Mouse (Mus musculus): ENCODE results near the gene Ttll4. TPM values are rescaled to one million over a fixed set of nuclear protein-coding genes. Genes with fewer than 3 reads are reported as not detected.

Ttll4 gene
- 18.3 and 26.3 TPM in 2 replicates for polyA plus RNA-seq (2012; rRNA removed; ENCODE audit: low replicate concordance)

DNA sequence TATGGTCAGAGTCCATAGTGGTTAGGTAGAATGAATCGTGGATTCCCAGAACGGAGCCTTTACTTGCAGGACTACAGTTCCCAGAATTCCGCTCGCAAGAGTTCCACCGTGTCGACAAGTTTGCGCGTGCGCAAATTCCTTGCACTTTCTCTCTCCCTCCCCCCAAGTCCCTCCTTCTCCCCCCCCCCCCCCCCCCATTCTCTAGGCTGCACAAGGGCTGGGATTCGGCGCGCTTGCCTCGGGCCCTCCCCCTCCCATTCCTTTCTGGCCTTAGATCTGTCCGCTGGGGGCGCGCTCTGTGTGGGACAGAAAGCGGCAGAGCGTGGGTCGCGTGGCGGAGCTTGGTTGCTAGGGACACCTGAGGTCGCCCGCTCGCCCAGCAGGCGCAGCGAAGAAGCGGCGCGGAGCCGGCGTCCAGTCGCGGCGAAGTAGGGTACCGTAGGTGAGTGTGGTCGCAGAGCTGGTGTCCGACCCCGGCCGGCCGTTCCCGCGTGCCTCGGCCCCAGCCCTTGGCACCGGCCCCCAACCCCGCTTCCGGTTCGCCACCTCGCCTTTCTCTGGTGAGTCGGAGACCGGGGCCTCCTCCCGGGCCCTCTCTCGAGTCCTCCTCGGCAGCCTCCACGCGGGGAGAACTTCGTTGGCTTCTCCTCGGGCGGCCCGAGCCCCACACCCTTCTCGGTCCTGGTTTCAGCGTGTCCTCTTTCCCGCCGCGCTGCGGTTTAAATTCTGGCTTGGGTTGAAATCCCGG, at the start of gene Ttll4:
Gene Ttll4, plus strand, starts transcription at position 298 of the 748 bp plus-strand sequence.

DNA sequence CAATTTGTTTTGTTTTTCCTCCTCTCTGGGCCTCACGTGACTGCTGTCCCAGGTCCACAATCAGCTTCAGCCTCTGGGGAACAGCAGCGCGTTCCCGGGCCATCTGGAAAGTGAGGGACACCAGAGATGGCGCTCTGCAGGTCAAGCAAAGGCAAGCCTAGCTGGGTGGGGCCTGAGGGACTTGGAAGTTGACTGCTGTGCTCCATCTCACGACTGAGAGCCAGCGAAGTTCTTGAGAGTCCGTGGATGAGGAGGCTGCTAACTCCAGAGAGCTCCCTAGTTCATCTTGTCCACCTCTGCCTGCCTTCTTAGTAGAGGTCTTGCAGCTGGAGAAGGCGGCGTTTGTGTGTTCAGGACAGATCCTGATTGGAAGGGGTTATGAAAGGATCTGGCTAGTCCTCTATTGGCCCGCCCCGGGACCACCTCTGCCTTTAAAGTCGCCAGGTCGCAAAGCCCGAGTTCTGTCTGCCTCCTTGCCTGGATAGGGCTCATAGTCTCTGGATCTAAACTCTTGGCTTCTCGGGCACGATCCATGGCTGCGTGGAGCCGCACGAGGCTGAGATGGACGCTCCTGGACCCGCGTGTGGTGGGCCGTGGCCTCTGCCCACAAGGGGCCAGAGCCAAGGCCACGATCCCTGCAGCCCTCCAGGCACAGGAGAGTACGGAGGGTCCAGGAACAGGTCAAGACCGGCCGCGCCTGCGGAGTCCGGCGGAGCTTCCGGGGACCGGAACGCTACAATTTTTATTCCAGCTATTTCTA, 51.7 kb downstream of the Ttll4 start, which contains the start of gene Cyp27a1:
Gene Cyp27a1, plus strand, starts transcription at position 476 of the 760 bp plus-strand sequence.

DNA sequence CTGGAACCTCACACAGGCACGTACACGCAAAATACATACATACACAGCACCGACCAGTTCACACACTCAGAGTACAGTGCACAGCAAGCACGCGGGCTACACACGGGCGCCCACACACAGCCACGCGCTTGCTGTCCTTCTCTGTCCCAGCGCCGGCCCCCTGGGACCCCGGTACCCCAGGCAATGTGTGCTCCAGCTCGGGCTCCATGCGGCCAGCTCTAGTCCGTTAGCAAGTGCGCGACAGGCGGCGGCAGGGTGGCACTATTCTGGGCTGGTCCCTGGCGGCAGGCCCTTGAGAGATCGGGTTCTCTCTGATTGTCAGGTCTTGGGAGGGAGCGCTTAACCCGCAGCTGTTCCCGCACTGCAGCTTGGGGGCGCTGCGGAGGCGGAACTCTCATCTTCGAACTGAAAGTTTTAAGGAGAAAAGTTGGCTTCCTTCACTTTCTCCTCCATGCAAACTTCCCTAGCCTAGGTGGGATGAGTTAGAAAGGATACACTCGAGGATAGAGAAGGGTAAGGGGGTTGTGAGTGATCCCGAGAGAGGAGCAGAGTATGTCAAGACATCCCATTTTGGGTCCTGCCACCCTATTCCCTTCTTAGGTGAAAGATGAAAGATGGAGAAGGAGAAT, 87.2 kb downstream of the Ttll4 start, which contains the start of gene Prkag3:
Gene Prkag3, minus strand, starts transcription at position 579 of the 629 bp plus-strand sequence.

Other genes starting within 250 kb of the Ttll4 start
- gene Cnot9, start 155.7 kb upstream of the Ttll4 start, polyA plus RNA-seq (2012; rRNA removed; ENCODE audit: low replicate concordance), result 14.1 and 28.1 TPM in 2 replicates
- gene Plcd4, start 118.9 kb upstream of the Ttll4 start, polyA plus RNA-seq (2012; rRNA removed; ENCODE audit: low replicate concordance), result 18.1 TPM in 1 of 2 replicates, not detected in the other
- 2.3 and 4.1 TPM in 2 replicates for gene Usp37, start 117.5 kb upstream of the Ttll4 start, polyA plus RNA-seq (2012; rRNA removed; ENCODE audit: low replicate concordance)
- gene Zfp142, start 73.5 kb upstream of the Ttll4 start, polyA plus RNA-seq (2012; rRNA removed; ENCODE audit: low replicate concordance), result 16.4 and 16.8 TPM in 2 replicates
- 15.4 and 35.9 TPM in 2 replicates for gene Bcs1l, start 73.5 kb upstream of the Ttll4 start, polyA plus RNA-seq (2012; rRNA removed; ENCODE audit: low replicate concordance)
- gene Rnf25, start 60.3 kb upstream of the Ttll4 start, polyA plus RNA-seq (2012; rRNA removed; ENCODE audit: low replicate concordance), result 36.2 and 68.0 TPM in 2 replicates
- gene Stk36, start 60.3 kb upstream of the Ttll4 start, polyA plus RNA-seq (2012; rRNA removed; ENCODE audit: low replicate concordance), result 3.5 and 4.7 TPM in 2 replicates
- 20.0 and 31.0 TPM in 2 replicates for gene Cyp27a1, start 51.8 kb downstream of the Ttll4 start, polyA plus RNA-seq (2012; rRNA removed; ENCODE audit: low replicate concordance)
- 0.22 and 22.5 TPM in 2 replicates for gene Prkag3, start 87.5 kb downstream of the Ttll4 start, polyA plus RNA-seq (2012; rRNA removed; ENCODE audit: low replicate concordance)
- gene Wnt6, start 110.1 kb downstream of the Ttll4 start, polyA plus RNA-seq (2012; rRNA removed; ENCODE audit: low replicate concordance), result 2.4 and 5.8 TPM in 2 replicates
- 2.9 and 5.3 TPM in 2 replicates for gene Wnt10a, start 129.8 kb downstream of the Ttll4 start, polyA plus RNA-seq (2012; rRNA removed; ENCODE audit: low replicate concordance)
- 0.08 TPM in 1 of 2 replicates, not detected in the other for gene Cdk5r2, start 193.2 kb downstream of the Ttll4 start, polyA plus RNA-seq (2012; rRNA removed; ENCODE audit: low replicate concordance)
- not detected in 2 replicates for gene Fev, start 223.7 kb downstream of the Ttll4 start, polyA plus RNA-seq (2012; rRNA removed; ENCODE audit: low replicate concordance)
- gene Cryba2, start 231.4 kb downstream of the Ttll4 start, polyA plus RNA-seq (2012; rRNA removed; ENCODE audit: low replicate concordance), result 0.22 TPM in 1 of 2 replicates, not detected in the other